Mouse (Mus musculus): ENCODE results near the gene Ifnar2.

The Ifnar2 gene

DNA sequence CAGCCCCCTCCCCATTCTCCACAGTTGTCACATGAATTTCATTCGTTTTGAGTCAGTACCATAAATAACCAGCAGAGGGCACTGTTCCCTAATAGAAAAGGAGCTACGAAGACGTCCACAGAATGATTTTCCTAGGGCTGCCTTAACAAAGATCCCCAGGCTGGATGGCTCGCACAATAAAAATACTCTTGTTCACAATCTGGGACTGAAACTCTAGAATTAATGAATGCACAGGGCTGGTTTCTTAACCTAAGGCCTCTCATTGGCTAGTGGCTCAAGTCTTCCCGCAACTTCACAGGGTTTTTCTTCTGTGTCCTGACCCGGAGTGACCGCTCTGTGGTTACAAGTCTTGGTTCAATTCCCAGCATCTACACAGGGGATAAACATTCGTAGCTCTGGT, 14.0 kb upstream of the Ifnar2 start:
- DNase-seq (ENCODE audit: low spot score in 2 of 2) = no peak

DNA sequence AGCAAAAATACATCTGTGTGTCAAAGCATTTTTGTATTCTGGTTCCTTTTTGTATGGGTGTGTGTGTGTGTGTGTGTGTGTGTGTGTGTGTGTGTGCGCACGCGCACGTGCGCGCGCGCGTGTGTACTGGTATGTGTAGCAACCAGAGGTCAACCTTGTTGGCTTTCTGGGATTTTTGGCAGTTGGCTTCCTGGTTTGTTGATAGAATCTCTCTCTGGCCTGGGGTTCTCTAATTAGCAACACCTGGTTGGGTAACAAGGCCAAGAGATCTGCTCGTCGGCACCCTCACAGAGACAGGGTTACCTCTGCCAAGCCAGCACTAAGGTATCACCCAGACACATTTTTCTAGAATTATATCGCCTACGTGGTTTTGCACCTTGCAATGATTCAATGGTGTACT, 13.1 kb upstream of the Ifnar2 start:
- DNase-seq (ENCODE audit: low spot score in 2 of 2) = no peak

DNA sequence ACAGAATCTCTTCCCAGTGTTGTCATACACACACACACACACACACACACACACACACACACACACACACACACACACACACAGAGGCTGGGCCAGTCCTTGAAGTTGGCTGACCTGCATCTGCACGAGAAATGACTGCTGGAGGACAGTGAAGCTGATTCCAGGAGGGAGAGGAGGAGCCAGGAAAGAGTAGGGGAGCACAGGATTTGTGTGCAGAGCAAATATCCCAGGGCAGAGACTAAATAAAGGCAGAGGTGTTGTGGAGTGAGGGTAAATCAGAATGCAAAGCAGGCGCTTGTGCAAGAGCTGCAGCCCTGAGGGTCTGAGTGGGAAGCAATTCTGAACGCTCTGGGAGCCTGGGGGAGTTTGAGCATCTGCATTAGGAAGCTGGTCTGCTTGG, 12.4 kb upstream of the Ifnar2 start:
- DNase-seq (ENCODE audit: low spot score in 2 of 2) = no peak

DNA sequence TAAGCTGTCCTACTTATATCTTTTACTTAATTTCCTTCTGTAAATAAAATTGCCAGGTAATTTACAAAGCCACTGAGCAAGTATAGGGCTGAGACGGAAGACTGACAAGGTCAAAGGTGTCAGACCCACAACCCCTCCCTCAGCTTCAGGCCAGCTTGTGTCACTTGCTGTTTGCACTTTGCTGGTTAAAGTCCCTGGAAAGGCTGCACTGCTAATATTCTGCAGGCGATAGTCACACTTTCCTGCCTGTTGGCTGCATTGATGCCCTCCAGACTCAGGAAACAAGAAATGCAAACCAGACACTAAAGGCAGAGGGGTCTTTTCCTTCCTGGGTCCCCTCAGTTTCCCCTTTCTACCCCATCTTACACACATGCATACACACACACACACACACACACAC, 10.6 kb upstream of the Ifnar2 start:
- DNase-seq (ENCODE audit: low spot score in 2 of 2) = no peak

DNA sequence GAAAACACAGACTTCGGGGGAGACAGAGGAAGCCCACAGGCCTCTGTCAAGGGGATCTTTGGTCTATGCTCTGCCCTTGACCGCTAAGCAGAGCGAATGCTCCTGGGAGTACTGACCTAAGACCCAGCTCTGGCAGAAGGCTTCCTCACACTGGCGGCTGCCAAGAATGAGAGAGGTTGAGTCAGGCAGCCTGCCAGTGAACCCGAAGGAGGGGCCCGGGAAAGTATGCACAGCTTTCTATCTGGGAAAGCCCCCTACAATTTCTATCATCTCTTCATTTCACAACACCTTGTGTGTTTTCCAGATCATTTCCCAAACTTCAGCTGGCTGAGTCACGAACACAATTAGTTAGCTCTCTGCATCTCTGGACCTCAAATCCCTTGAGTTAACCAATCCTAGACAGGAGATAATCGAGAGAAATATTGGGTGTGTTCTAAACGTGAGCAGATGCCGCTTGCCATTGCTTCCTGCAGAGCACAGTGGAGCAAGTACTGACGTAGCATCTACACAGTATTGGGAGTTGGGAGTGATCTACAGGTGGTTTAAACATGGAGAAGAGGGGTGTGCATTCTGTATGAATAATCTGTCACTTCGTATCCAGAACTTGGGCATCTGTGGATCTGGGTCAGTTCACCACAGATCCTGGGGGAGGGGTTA, 9.8 kb upstream of the Ifnar2 start:
- no peak for DNase-seq (ENCODE audit: low spot score in 2 of 2)

DNA sequence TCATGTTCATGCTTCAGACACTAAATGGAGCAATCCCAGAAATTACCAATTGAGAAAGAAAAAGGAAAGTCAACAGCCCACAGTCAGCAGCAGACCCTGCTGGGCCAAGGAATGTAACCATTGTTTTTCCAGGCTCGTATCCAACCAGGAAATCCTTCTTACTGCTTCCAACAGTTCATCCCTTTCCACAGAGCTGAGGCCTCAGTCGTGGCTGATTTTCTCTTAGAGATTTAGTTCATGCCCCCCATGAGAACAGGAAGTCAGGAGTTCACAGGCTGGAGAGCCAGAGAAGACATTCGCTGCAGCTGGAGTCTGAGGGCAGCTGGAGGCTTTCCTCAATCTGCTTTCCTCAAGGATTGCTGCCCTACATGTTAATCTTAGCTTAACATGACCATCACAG, 9.1 kb upstream of the Ifnar2 start:
- DNase-seq (ENCODE audit: low spot score in 2 of 2) = no peak

DNA sequence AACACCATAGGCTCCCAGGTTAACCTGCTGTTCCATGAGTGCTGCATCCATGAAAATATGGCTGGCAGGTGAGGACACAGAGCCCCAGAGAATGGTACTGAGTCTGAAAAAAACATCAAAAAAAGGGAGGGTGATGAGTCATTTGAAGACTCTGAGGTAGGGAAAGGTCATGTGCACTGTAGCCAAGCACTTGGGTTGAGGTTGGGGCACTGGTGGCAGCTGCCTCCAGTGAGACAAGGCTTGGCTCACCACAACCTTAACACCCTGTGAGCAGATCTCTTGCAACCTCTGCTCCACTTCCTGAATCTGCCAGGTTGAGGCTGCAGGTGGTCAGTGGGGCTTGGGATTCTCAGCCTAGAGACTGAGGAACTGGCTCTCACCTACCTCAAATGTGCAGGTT, 6.0 kb upstream of the Ifnar2 start:
- no peak for DNase-seq (ENCODE audit: low spot score in 2 of 2)

DNA sequence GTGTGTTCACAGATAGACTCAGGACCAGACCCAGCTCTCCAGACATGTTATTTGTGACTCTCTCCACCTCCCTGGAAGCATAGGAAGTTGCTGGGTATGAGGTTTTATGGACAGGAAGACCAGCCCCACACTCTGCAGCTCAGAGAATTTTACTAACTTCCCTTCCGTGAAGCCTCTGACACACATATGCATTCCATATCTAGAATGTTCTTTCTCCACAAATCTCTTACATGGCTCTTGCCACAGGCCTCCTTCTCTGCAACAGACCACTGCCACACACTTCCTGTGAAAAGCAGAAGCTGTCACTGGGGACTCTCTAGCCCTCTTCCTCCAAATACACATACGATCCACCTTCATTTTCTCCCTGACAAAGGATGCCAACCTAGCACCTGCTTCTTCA, 5.5 kb upstream of the Ifnar2 start:
- no peak for DNase-seq (ENCODE audit: low spot score in 2 of 2)

DNA sequence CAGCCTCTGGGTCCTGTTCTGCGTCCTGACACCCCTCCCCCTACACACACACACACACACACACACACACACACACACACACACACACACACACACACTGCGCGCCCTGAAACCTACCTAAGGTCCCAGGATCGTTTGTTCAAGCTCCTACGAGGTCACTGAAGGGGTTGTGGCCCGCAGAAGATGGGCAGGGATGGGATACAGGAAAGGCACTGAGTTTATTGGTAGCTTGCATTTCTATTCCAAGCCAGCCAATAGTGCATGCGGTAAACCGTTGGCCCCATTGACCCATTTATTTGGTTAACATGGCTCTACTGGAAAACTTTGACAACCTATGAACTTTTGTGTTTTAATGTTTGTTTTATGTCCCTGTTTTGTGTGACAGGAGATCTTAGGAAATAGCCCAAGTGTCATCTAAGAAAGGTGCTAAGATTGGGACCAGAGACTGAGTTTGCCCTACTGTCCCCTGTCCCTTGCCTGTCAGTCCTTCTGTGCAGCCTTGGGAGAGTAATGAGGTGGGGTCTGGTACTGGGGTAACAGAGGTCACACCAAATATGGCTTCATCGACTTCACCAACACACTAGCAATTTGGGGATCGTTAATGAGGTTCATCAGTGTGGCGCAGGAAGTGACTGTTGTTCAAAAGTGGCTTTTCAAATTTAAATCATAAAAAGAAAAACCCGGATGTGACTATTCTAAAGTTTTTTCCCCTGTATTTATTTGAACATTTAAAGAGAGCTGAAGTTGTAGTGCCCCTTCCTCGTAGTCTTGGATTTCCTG, 1.1 kb downstream of the Ifnar2 start:
- no peak for DNase-seq (ENCODE audit: low spot score in 2 of 2)

DNA sequence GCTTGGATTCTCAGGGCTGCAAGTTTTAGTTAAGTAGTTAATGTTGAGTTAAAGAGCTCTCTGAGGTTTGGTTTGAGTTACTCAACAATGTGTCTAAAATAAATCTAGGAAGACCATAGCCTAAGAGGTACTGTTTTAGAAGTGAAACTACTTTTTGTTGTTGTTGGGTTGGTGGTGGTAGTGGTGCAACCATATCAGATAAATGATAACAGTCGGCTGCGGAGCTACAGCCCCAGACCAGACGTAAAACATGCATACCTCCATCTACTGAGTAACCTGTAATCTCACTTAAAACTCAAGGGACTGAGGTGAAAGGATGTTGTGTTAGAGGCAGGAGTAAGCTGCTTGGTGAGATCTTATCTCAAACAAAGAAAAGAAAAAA, 1.7 kb downstream of the Ifnar2 start:
- DNase-seq (ENCODE audit: low spot score in 2 of 2) = no peak

DNA sequence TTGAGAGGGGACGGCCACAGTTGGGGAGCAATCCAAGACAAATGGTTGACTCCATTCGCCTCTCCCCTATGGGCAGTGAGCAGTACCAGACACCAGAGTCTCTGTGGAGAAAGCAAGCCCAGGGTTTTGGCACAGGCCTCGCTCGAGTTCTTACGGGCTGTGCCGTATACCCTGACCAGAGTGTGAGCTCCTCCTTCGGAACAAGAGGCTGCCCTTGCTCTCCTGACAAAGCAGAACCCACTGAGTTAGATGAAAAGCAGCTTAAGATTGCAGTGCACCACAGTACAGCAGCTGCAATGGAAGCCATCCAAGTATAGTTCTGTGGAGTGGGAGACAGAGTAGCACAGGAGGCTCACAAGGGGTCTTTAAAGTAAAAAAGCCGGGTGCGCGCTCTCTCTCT, 4.1 kb downstream of the Ifnar2 start:
- DNase-seq (ENCODE audit: low spot score in 2 of 2) = no peak

DNA sequence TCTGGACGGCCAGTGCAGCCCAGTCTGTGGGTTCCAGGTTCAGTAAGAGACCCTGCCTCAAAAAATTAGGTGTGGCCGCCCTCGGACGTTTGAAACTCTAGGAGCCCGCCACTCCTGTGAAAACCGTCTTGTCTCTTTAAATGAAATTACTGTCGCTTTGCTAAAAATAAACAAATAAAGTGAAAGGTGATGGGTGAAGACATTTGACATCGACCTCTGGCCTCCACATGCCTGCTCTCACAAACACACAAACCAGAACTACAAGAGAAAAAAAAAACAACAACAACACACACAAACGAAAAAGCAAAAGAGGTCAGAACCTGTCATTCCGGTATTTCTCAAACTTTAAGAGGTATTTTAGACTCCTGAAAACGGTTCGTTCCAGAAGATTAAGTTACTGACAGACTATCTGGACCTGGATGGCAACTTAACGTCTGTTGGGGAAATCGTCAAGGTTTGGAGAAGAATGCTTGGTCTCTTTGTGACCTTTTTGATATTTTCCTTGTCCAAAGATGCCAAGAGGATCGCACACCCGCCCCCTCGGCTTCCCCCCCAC, 5.9 kb downstream of the Ifnar2 start:
- DNase-seq (ENCODE audit: low spot score in 2 of 2) = no peak

DNA sequence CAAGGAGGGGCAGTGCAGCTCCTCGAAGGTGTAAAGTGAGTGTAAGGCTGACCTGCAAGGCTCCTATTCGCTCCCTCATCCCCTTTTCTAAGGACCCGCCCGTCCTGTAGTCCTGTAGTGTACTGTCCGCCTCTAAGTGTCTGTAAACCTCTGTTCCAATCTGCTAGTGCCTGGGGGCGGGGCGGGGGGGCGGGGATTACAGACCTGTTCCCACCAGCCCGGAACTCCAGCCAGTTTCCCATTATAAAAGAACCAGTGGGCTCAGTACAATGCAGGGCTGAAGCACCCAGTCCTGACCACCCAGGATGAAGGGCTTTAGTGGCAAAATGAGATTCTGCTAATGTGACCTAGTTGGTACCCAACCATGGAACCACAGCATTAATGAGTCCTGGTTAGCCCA, 6.4 kb downstream of the Ifnar2 start:
- DNase-seq (ENCODE audit: low spot score in 2 of 2) = no peak

DNA sequence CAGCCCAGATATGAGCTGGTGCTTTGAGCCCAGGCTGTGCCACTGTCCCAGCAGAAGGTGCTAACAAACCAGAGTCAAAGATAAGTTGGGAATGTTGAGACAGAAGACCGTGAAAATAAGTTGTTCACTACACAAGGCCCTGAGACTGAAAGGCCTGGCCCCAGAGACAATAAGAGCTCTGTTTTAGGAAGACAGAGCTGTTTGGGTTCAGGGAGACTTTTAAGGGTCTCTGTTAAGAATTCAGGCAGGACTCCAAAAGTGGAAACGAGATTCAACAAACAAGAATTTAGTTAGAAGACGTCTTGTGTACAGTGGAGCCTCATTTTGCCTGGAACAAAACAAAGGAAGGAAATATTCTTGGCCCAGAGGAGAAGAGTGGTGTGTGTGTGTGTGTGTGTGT, 6.8 kb downstream of the Ifnar2 start:
- no peak for DNase-seq (ENCODE audit: low spot score in 2 of 2)

DNA sequence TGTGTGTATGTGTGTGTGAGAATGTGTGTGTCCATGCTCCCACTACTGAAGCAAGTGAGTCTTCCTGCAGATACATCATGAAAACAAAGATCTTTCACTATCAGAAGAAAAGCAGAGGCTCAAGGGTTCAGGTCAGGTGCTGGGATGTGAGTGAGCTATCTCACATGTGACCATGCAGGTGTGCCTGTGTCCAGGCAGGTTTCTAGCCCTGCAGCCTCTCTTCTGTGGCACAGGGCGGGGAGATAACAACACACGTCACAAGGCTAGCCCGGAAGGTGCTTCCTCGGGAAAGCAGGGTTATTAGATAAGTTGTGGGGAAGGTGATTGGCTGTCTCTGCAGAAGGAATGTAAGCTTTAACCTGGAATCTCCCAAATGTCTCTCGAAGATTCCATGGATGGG, 7.6 kb downstream of the Ifnar2 start:
- no peak for DNase-seq (ENCODE audit: low spot score in 2 of 2)

DNA sequence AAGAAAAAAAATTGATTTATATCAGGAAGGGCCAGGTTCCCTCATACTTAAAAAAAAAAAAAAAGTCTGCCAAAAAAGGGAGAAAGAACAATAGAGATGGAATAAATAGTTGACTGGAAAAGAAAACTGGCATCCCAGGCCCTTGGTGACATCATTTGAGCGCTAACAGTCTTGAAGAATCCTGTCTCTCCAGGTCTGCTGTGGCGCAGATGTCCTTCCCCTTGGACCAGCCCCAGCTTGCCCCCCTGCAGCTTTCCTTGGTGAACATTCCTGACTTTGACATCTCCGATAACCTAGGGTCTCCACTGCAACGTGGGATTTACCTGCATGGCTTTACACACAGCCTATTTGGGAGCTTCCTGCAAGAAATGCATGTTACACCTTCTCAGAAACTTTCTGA, 9.0 kb downstream of the Ifnar2 start:
- no peak for DNase-seq (ENCODE audit: low spot score in 2 of 2)

DNA sequence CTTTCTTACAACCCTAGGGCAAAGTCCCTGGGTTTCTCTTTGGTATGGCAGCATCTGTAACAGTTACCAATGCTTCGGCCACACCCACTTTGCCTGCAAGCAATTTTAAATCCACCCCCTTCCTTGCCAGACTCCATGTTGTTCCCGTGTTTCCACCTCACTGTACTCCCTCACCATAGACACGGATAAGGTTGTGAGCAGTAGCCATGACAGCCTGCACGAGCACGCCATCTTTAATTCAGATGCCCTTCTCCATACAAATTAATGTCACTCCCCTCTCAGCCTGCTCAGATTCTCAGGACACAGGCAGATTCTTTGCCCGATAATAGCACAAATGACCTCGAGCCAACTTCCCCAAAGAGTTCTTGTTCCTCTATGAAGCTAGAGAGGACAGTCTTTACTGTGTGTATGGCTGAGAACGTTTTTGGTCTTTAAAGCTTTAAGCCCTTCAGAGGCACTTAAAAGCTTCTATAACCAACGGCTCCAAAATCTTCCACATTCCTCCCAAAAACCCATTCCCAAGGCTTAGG, 9.7 kb downstream of the Ifnar2 start:
- DNase-seq (ENCODE audit: low spot score in 2 of 2) = no peak

DNA sequence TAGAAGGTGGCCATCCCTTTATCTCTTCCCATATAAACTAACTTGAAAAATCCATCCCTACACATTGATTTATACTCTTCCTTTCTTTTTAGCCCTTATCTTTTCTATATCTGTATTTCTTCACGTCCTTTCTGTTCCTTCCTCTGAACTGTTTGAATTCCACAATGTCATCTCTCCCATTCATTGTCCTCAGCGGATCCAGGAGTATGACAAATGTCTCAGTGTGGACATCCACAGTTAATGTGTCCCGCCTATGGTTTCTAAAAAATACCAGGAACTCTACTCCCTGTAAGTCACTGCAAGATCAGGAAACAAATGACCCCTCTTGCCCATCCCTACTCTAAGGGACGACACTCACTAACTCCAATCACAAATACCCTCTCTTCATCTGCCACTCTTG, 11.6 kb downstream of the Ifnar2 start:
- no peak for DNase-seq (ENCODE audit: low spot score in 2 of 2)

DNA sequence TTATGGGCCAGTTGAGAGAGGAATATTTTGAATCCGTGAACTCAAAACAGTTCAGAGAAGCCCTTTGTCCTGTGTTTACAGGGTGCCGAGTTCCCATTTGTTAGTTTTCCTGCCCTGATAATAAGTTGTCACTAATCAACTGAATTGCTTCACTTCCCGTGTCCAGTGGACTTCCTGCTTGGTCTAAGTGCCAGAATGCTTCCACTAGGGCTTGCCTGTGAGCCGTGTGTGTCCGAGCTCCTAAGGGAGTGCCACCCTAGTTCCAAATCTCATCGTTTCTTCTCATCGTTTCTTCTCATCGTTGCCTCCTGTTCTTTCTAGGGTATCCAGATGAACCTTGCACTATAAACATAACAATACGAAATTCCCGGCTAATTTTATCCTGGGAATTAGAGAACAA, 13.0 kb downstream of the Ifnar2 start:
- DNase-seq (ENCODE audit: low spot score in 2 of 2) = no peak

DNA sequence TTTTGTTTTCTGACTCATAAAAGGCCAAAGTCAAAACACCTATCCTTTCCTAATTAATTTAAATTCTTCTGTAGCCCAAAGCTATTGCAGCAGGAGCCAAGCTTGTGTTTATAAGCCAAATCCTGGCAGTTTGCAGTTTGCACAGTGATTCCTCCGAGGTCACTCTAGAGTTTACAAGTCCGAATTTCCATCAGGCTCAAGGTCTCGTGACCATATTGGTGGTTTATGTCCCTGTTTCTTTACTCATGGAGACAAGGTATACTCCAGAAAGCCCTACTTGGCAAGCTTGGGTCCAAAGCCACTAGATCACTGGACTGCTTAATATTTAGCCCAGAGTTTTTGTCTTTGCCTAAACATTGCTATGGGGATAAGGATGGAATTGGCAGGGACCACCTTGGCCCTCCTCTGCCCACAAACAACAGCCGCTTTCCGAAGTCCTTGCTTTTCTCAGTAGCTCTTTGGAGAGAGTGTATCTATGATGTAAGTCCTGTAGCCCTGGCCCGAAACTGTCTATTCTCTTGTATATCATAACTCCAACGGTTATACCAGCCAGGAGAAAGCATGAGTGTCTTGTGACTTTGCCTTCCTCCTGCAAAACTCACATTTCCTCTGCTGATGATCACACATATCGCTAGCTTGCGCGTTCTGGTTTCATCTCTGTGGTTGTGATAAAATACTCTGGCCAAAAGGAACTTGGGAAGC, 14.0 kb downstream of the Ifnar2 start:
- DNase-seq (ENCODE audit: low spot score in 2 of 2) = no peak

DNA sequence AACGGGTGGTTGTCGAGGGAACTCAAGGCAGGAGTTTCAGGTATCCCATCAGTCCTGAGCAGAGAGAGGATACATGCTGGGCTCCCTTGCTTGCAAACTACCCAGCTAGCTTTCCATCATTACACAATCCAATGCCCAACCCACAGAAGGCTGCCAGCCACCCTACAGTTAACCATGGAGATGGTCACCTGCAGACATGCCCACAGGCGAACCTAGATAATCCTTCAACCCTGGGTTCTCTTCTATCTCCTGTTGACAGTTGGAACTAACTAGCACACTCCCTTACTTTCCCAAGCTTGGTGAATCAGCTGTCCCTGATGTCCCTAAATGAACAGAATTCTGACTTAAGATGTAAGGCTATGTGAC, 14.5 kb downstream of the Ifnar2 start:
- no peak for DNase-seq (ENCODE audit: low spot score in 2 of 2)

DNA sequence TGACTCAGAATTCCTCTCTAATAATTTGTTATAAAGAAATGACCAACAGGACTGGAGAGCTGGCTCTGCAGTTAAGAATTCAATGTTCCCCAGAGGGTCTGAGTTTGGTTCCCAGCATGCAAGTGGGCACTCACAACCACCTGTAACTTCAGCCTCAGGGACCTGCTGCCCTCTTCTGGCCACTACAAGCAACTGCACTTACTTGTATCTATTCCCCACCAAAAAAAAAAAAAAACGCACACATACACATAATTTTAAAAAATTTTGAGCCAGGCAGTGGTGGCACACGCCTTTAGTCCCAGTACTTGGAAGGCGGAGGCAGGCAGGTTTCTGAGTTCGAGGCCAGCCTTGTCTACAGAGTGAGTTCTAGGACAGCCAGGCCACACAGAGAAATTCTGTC, 17.5 kb downstream of the Ifnar2 start:
- DNase-seq (ENCODE audit: low spot score in 2 of 2) = no peak

DNA sequence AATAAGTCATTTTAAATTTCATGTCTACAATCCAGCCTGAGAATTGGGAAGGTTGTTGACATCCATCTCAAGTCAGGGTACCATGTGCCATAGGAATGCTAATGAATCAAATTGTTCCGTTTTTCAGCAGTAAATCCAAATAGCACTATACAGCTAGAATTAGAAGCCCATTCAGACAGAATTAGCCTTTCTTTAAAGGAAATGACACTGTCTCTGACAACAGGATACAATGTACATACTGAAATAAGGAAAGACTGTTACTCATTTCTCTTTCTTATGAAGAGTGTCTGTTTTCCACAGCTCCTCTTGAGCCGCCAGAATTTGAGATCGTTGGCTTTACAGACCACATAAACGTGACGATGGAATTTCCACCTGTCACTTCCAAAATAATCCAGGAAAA, 18.8 kb downstream of the Ifnar2 start, which contains the start of gene Gm21970:
TSS of gene Gm21970 (plus strand) at position 301 of the 400 bp plus-strand sequence.
- no peak for DNase-seq (ENCODE audit: low spot score in 2 of 2)
